Mouse (Mus musculus): Measurements from ENCODE around the gene Nop9.

Nop9 gene

GRCm38 (mm10) chr14:55745180-55745860 lies at the start of gene Nop9, which contains the start of gene Dhrs1:
Nop9 (plus strand) TSS chr14:55745693.
Dhrs1 (minus strand) TSS chr14:55745690.
- peak; percentile 91 for DNase-seq

DNA sequence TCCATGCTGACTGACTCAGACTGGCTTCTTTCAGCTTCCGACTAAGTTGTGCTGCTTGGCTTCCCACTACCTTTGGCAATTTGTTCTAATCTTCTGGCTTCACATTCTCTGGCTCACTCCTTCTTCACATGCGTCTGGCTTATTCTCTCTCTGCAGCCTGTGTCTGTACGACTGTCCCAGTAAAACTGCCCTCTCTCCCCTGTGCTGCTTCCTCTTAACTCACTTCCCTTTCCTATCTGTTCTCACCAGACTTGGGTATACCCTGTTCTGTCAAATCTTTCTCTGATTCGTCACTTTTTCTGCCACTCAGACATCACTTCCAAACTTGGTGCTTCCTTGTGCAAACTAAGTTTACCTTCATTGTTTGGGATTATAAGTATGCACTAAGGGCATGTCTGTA lies 48.3 kb upstream of the Nop9 start:
- DNase-seq, result no peak

- DNase-seq, result no peak
Measured at GRCm38 (mm10) chr14:55701131-55701530, 44.4 kb upstream of the Nop9 start.

DNA sequence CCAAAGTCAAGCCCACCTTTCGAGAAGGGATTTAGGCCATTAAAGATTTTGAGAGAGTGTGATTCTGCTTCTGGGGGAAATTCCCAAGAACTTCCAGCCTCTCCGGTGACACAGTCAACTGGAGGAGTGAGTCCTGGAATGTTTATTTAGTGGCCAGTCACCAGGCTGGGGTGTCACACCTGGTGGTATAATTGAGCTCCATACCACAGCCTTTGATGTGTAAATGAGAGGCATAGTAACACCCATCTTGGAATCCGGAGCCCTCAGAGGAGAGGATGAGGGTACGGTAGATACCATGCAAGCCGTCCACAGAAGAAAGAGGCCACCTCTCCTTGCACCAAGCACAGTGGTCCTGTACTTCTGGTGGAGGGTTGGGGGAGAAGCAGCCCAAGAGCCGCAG lies 42.7 kb upstream of the Nop9 start:
- no peak for DNase-seq

- no peak for DNase-seq
Measured at GRCm38 (mm10) chr14:55706051-55706600, 39.4 kb upstream of the Nop9 start.

GRCm38 (mm10) chr14:55707397-55707796 lies 38.1 kb upstream of the Nop9 start:
- no peak for DNase-seq

GRCm38 (mm10) chr14:55709509-55709908 lies 36.0 kb upstream of the Nop9 start:
- no peak for DNase-seq

DNA sequence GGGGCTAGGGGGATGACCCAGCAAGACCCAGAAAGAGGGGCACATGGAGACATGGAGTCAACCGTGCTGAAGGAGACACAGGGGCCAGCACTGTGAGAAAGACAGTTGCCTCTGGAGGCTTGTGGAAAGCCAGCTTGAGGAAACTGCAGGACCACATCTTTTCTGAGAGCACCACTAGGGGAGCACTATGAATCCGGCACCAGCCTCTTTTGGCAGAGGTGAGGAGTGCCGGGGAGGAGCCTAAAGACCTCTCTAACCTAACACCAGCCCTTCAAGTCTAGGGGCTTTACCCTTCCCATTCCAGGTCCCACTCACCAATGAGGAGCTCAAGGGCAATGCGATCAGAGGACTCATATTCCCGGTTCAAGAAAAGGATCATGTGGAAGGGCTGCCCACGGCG lies 33.7 kb upstream of the Nop9 start:
- no peak for DNase-seq

GRCm38 (mm10) chr14:55713007-55713728 lies 32.3 kb upstream of the Nop9 start:
- DNase-seq, result peak; percentile 79

GRCm38 (mm10) chr14:55713729-55714122 lies 31.8 kb upstream of the Nop9 start, which contains the start of gene Tgm1:
Tgm1 (minus strand) TSS chr14:55713926.
- no peak for DNase-seq

DNA sequence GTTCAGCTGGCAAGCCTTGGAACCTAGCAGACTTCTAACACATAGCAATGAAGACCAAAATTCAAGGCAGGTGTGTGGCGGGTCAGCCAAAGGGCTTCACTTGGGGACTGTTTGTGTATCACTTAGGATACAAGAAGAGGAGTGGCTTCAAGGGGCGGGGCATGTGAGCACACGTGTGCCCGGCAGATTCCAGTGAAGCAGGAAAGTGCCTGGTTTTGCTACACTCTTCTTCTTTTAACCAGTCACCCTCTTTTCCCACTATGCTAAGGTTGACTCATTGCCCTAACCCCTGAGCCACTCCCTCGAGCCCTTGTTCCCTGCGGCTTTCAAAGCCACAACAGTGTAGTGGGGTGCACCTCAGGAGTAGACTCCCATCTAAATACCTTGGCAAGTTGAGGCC lies 30.6 kb upstream of the Nop9 start:
- peak; percentile 50 for DNase-seq

- peak; percentile 78 for DNase-seq
Measured at GRCm38 (mm10) chr14:55716271-55716670, 29.2 kb upstream of the Nop9 start.

GRCm38 (mm10) chr14:55716884-55717283 lies 28.6 kb upstream of the Nop9 start:
- DNase-seq, result peak; percentile 92

- DNase-seq, result no peak
Measured at GRCm38 (mm10) chr14:55719737-55720136, 25.8 kb upstream of the Nop9 start.

DNA sequence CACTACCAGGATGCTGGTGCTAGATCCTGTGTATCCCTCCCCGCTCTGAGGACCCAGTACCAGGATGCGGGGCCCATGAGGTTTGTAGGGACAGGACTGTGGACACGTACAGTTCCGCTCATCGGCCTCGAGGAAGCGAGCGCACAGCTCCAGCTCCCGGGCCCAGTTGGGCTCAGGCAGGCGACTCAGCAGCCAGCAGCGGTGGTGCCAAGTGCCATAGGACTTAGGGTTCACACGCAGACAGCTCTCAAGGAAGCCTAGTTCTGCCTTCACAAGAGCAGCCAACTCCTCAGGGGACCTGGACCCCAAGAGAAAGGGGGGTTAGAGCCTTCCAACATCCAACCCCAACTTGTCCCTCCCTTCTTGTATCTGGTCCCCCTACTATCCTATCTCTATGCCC lies 24.8 kb upstream of the Nop9 start:
- no peak for DNase-seq

DNA sequence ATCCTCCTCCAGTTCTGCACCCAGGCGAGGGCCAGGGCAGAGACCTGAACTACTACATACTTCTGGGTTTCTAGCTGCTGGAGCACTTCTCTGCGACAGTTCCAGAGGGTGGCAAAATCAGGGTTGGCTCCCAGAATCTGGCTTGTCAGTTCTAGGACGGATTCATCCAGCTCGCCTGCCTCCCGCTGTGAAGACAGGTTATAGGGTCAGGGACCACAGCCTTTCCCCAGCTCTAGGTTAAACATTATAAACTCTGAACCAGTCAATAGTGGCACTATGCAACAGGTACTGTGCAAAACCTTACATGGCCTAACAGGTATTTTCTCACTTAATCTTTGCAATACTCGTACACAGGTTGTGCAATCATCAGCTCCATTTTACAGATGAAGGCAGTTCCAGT lies 24.4 kb upstream of the Nop9 start:
- DNase-seq, result peak; percentile 81

DNA sequence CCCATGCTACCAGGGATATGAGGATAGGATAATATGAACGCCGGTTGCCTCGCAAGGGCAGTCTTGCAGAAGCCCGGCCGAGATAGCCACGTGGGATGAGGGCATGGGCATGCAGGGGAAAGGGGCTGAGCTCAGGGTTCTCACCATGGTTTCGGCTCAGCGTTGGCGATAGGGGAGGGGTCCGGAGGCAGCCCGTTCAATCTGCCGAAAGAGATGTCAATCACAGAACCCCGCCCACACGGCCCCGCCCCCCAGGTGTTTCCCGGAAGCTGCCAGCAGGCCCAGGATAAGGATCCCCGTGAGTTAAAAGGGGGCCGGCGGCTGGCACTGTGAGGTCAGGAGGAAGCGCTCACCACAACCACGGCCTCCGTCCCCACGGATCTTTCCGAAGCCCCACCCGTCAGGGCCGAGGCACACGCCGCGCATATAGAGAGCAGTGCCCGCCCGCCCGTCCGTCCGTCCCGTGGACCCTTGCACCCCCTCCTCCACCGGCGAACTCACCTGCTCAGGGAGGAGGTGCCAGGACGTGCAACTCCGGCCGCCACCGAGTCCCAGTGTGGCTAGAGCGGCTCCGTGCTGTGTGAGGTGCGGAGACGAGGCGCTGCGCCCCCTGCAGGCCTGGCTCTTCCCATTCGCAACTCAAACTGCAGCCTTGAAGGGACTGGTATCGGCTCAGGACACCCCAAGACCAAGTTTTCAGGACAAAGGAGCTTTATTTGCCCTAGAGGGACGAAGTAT lies 23.6 kb upstream of the Nop9 start, which contains the start of gene Rabggta:
TSS of gene Rabggta (minus strand) at position 564 of the 738 bp plus-strand sequence.
- peak; percentile 96 for DNase-seq

DNA sequence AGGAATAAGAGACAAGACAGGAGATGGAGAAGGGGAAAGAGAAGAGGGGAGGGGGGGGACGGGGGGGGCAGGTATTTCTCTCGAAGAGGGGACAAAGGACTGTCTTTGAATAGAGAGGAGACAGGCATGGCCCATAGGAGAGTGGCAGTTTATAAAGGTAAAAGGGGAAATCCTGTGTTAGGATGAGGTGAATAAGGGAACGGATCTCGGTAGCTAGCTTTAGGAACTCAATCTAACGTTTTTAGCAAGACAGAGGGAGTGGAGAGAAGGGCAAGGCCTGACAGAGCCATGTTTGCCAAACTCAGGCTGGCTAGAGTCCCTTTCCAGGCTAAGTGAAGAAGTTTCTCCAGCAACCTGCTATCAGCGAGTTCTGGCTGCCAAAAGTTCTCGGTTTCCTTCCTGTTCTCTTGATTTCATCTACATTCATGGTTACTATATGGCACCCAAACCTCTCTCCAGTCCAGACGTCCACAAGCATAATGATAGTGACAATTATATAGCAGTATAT lies 23.0 kb upstream of the Nop9 start:
- no peak for DNase-seq

DNA sequence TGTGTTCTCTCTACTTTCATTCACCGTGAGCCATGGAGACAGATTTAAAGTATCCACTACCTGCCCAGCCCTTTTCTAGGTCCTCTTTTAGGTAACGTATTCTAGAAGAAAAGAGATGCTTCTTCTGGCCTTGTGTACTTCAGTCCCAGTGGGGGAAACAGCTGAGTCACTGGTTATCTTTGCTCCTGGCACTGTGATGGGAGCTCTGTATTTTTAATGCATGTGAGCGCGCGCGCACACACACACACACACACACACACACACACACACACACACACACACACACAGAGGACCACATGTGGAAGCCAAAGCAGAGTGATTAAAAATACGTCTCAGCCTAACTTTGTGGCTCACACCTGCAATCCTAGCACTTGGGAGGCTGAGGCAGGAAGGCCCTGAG lies 22.1 kb upstream of the Nop9 start:
- DNase-seq, result no peak

- peak; percentile 75 for DNase-seq
Measured at GRCm38 (mm10) chr14:55724411-55724871, 21.1 kb upstream of the Nop9 start.

DNA sequence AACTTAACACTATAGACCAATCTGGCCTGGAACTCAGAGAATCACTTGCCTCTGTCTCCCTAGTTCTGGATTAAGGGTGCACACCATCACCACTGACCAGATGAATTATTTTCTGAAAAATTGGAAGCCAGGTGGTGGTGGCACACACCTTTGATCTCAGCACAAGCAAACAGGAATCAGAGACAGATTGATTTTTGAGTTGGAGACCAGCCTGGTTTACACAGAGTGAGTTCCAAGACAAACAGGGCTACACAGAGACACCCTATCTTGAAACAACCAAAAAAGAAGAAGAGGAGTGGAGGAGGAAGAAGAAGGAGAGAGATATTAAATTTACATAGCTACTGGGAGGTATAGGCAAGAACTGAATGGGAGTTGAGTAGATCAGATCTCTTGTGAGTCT lies 19.2 kb upstream of the Nop9 start:
- no peak for DNase-seq

DNA sequence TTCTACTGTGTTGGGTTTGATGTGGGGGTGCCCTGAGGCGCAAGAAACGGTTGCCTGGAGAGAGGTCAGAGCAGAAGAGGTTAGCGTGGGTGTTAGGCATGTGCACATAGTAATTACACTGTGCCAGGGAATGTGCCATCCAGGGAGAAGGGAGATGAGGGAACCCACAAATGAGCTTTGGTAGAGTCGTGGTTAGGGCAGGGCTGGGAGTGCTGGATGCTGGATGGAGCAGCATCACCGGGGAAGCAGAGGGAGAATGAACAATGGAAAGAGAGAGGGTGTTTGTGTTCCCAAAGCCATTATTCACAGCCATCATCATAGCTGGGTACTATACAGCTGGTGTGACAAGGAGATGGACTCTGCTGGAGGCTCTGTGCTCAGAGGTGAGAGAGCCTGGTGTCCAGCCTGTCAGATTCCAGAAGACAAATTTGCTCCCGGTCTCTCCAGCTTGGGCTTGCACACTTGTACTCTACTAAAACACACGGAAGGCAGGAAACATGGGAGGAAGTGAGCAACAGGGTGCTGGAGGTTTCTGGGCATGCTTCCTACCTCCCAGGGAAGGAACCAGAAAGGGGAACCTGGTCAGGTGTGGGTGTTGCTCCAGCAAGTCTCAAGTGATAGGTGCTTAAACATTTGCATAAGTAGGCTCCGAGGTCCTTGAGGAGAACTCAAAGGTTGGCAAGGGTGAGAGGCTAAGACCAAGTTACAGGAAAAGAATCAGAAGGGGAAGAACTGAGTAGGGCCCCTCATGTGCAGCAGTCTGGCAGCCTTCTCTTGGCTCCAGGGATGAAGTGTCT lies 17.4 kb upstream of the Nop9 start:
- no peak for DNase-seq
